Mouse (Mus musculus) olfactory bulb, adult 2 months (tissue): ENCODE measurements around the gene Coil.

ENCODE experiments used
- CTCF ChIP-seq: fragments of 200-500 bp; IDR thresholded peaks from 2 replicates; pipeline ENCODE4 v1.5.1; 2012; ENCODE audit warnings: low read depth, mild to moderate bottlenecking, low read length, moderate library complexity; ENCODE audit not compliant: insufficient read depth
- POLR2A ChIP-seq: fragments of 200-500 bp; IDR thresholded peaks from 2 replicates; pipeline ENCODE4 v1.6.1; 2012; ENCODE audit warnings: mild to moderate bottlenecking, low read depth, low read length, moderate library complexity; ENCODE audit not compliant: insufficient read depth

DNA sequence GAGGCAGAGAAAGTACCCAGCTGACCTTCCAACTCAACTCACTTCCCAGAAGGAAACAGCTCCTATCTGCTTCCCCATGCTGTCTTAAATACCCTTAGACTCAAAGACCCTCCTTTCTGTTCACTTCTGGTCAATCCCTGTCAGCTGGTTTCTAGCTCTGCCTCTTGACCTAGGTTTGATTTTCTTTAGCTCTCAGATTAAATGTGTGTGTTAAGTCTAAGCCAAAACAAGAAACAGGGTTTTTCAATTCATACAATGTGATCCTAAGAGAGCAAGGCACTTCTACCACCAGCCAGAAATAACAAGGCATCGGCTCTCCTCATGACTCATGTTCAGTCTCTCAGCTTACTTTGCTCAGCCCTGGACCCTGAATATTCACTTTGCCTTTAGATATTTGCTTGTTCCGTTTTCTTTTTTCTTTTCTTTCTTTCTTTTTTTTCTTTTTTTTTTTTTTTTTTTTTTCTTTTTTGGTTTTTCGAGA lies 3.1 kb upstream of the Coil start, which contains the start of gene Elobl:
- TF ChIP-seq POLR2A = no peak
- no peak for TF ChIP-seq CTCF
